Comparison of ENCODE assay signal across 8 mouse cellular contexts in the genomic region with DNA sequence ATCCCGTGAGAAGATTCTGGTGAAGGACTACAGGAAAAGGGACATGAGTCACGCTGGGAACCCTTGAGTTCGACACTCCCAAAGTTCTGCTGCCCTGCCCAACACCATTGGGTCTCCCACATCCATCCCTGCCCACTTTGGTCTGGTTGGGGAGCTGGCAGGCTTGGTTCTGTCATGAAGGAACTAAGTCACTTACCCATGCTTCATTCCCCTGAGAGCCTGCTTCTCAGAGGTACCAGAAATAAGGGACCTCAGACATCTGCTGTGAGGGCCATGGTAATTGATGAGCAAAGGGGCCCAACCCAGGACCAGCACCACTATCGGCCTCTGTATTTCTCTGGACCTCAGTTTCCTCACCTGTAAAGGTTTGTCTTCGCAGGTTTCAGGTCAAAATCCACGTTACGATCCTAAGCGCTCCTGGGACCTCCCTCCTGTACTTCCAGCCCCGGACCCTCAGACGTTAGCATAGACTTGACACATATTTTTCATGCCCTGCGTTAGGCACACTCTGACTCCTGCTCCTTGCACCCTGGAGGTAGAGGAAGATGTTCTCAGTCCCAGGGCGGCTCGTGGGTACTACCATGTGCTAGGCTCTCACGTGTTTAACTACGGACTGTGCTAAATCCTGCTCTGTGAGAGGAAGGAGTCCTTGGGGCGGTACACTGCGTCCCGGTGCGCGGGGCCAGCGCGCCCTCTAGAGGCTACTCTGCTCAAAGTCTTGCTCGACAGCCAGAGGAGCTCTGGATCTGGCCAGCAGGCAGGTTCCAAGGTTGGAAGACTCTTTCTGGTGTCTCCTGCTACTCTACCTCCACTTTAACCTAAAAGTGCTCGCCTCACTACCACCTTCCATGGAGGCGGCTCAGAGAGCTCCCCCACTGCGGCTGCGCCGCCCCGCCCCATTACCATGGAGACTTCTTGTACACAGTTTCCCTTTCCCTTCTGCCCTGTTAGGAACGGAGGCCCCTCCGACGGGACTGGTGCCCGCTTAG. TPM values are rescaled to one million over a fixed set of nuclear protein-coding genes. Genes with fewer than 3 reads are reported as not detected.
DNase-seq lines count a peak whose midpoint lies in the region; ATAC-seq lines count a peak whose summit lies in the region.

A gene (plus strand): TSS at position 91 of the 989 bp plus-strand sequence.

- DNase-seq in adrenal gland, postnatal 14 days, result peak; percentile 94
- DNase-seq in embryonic facial prominence, embryonic 10.5 days (ENCODE audit: low spot score), result peak; percentile 92
- DNase-seq in heart, adult 11 months, result peak; percentile 99
- DNase-seq in kidney, adult 11 months, result peak; percentile 91
- peak; percentile 92 for DNase-seq in left cerebral cortex, postnatal 4 days
- peak; percentile 99 for DNase-seq in midbrain, embryonic 11.5 days (ENCODE audit: low spot score, missing footprints)
- DNase-seq in right cerebral cortex, postnatal 4 days, result peak; percentile 91
- DNase-seq in yolk sac, embryonic 10.5 days (ENCODE audit: low spot score), result peak; percentile 88

- peak within 1 kb of the TSS; percentile 69 for H3K27ac ChIP-seq in embryonic facial prominence, embryonic 10.5 days (replicated peaks)
- no peak within 1 kb of the TSS for H3K27ac ChIP-seq in midbrain, embryonic 11.5 days (ENCODE audit: low read depth, low read length)

- WGBS in embryonic facial prominence, embryonic 10.5 days, result 15% methylated on average over 33 of the region's 33 CpGs
- WGBS in midbrain, embryonic 11.5 days, result 17% methylated on average over 33 of the region's 33 CpGs

- ATAC-seq in midbrain, embryonic 11.5 days (ENCODE audit: low FRiP score), result peak; percentile 91

- intact Hi-C loops in left cerebral cortex, postnatal 4 days (cut with DNase I), result loop anchor here (2.0 to 10.0 kb wide), 2 partner anchors 71 to 203 kb away; a partner anchor contains a TSS

- no peaks in the 10 kb centered on the region for H3K9me3 ChIP-seq in embryonic facial prominence, embryonic 10.5 days
- no peaks in the 10 kb centered on the region for H3K9me3 ChIP-seq in midbrain, embryonic 11.5 days (ENCODE audit: control insufficient read depth, low read length)

- H3K4me2 ChIP-seq in midbrain, embryonic 11.5 days, result peak within 1 kb of the TSS; percentile 30

- peaks cover 9% of the 10 kb centered on the region for H3K27me3 ChIP-seq in embryonic facial prominence, embryonic 10.5 days (replicated peaks; ENCODE audit: low read depth, poor library complexity, severe bottlenecking)
- H3K27me3 ChIP-seq in midbrain, embryonic 11.5 days (ENCODE audit: control insufficient read depth, insufficient read depth, low read length), result no peaks in the 10 kb centered on the region

- H3K4me1 ChIP-seq in embryonic facial prominence, embryonic 10.5 days, result peaks cover 20% of the 10 kb centered on the region
- peaks cover under 1% of the 10 kb centered on the region; the same call in 1 of the 2 replicates for H3K4me1 ChIP-seq in midbrain, embryonic 11.5 days (ENCODE audit: control insufficient read depth, insufficient read depth, low read length)

- peak within 1 kb of the TSS; percentile 53 for H3K4me3 ChIP-seq in embryonic facial prominence, embryonic 10.5 days
- peak within 1 kb of the TSS; percentile 19 for H3K4me3 ChIP-seq in midbrain, embryonic 11.5 days (ENCODE audit: low read depth, low read length)

- peak within 1 kb of the TSS; percentile 33 for H3K9ac ChIP-seq in midbrain, embryonic 11.5 days (ENCODE audit: low read length)

- peaks cover 37% of the 10 kb centered on the region for H3K36me3 ChIP-seq in embryonic facial prominence, embryonic 10.5 days (replicated peaks)
- peaks cover 18% of the 10 kb centered on the region for H3K36me3 ChIP-seq in midbrain, embryonic 11.5 days (ENCODE audit: control insufficient read depth, insufficient read depth, low read length)

RNA-seq across cellular contexts. Expression of the gene that starts here (rescaled TPM):
- 0.22 and 0.45 TPM in 2 replicates for total RNA-seq in adrenal gland, postnatal 14 days (2021)
- 1.6 TPM in 2 replicates for polyA plus RNA-seq in embryonic facial prominence, embryonic 10.5 days (2016; fragmentation: Nextera tagmentation; extraction: Ambion mirVana)
- under 1 TPM; 0.46 to 0.58 TPM for total RNA-seq in left cerebral cortex, postnatal 4 days (2021)
- 1.4 TPM in 2 replicates for polyA plus RNA-seq in midbrain, embryonic 11.5 days (2014; fragmentation: Nextera tagmentation; extraction: Ambion mirVana)

Comparison
In these comparisons a context has a peak if more than half of its experiments do, and no peak if none do; other contexts are left out.
1. Peak in DNase-seq in adrenal gland, postnatal 14 days; RNA of the gene not detected or under 1 TPM.
2. Peak in DNase-seq in left cerebral cortex, postnatal 4 days; RNA of the gene not detected or under 1 TPM.